Mouse (Mus musculus) neural tube, embryonic 12.5 days (tissue): ENCODE data around the gene Pard3. TPM values are rescaled to one million over a fixed set of nuclear protein-coding genes. Genes with fewer than 3 reads are reported as not detected.
A peak's percentile ranks its signal among the peaks of the same experiment; 100 is the strongest.

Experiments used
- ATAC-seq: fragments of 200-750 bp; cut with Nextera tagmentation; 2 replicates; pipeline ENCODE4 v1.8.0; 2017; ENCODE audit warnings: low read depth, mild to moderate bottlenecking, moderate TSS enrichment, moderate library complexity; ENCODE audit not compliant: low FRiP score
- H3K27ac ChIP-seq: fragments of 300-500 bp; sonication (generic); 2 replicates; pipeline ENCODE4 v1.5.1; 2016
- H3K27me3 ChIP-seq: fragments of 300-500 bp; sonication (generic); replicated peaks from 2 replicates; pipeline ENCODE4 v1.6.1; 2016; ENCODE audit warnings: mild to moderate bottlenecking
- H3K36me3 ChIP-seq: fragments of 300-500 bp; sonication (generic); 2 replicates; pipeline ENCODE4 v1.6.1; 2016; ENCODE audit warnings: mild to moderate bottlenecking
- H3K4me1 ChIP-seq: fragments of 300-500 bp; sonication (generic); 2 replicates; pipeline ENCODE4 v1.6.1; 2016
- H3K4me2 ChIP-seq: fragments of 300-500 bp; sonication (generic); replicated peaks from 2 replicates; pipeline ENCODE4 v1.6.1; 2016; ENCODE audit warnings: mild to moderate bottlenecking
- H3K4me3 ChIP-seq: fragments of 300-500 bp; sonication (generic); 2 replicates; pipeline ENCODE4 v1.5.1; 2016
- H3K9ac ChIP-seq: fragments of 300-500 bp; sonication (generic); 2 replicates; pipeline ENCODE4 v1.6.1; 2016; ENCODE audit warnings: mild to moderate bottlenecking
- H3K9me3 ChIP-seq: fragments of 300-500 bp; sonication (generic); 2 replicates; pipeline ENCODE4 v1.6.1; 2016; ENCODE audit warnings: mild to moderate bottlenecking
- WGBS: fragments of 180-500 bp; shearing (Covaris S2); methylation state at CpG from one replicate; pipeline ENCODE4 v1.1.7; 2016; 5-methylcytosine and 5-hydroxymethylcytosine counted together
- polyA plus RNA-seq: library from polyadenylated mRNA; unstranded; fragments of >200 nt; fragmentation: Nextera tagmentation; extraction: Ambion mirVana; gene quantifications from 2 replicates; pipeline ENCODE4 v1.2.1, GENCODE M21; 2016

Pard3 gene
- polyA plus RNA-seq, 1 experiment from 2014 or later: 41.1 TPM

DNA sequence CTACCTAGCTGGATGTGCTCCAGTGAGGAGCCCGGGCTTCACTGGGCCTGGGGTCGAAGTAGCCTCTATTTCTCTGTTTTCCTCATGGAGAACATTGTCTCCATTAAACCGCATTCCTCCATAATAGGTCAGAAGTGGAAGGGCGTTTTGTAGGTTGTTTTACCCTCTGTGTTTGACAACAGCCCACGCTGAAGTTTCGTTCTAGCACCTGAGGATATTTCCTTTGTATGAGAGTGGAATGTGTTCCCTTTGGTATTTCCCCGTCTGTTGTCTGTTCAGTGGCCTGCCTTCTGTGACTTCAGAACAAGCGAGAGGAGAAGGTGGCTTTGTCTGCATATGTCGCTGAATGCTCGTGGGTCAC lies 1.4 kb downstream of the Pard3 start:
- Histone ChIP-seq H3K4me3 (peak overlapping the region; percentile 94), H3K36me3 (no peaks in the 10 kb centered on the region), H3K9ac (peak overlapping the region; percentile 95), H3K9me3 (no peaks in the 10 kb centered on the region), H3K27ac (no peak overlapping the region), H3K27me3 (no peaks in the 10 kb centered on the region), H3K4me2 (peak overlapping the region; percentile 73), H3K4me1 (peaks cover 33% of the 10 kb centered on the region)
- 2% methylated on average over 10 of the region's 10 CpGs for WGBS
- ATAC-seq: no peak

- no peaks in the 10 kb centered on the region for H3K27me3 ChIP-seq
- no peak for ATAC-seq
- H3K4me1 ChIP-seq: peaks cover 38% of the 10 kb centered on the region
- no peaks in the 10 kb centered on the region for H3K9me3 ChIP-seq
- peak overlapping the region; percentile 94; the same call in 1 of the 2 replicates for H3K4me3 ChIP-seq
- H3K4me2 ChIP-seq: peak overlapping the region; percentile 73
- H3K27ac ChIP-seq: no peak overlapping the region
- H3K36me3 ChIP-seq: no peaks in the 10 kb centered on the region
- no peak overlapping the region; the same call in 1 of the 2 replicates for H3K9ac ChIP-seq
- WGBS: 65% methylated on average over 1 of the region's 1 CpGs
Observed at GRCm38 (mm10) chr8:127065791-127066190, 2.1 kb downstream of the Pard3 start.

GRCm38 (mm10) chr8:127066501-127066900 lies 2.8 kb downstream of the Pard3 start:
- Histone ChIP-seq H3K36me3 (no peaks in the 10 kb centered on the region), H3K9me3 (no peaks in the 10 kb centered on the region), H3K4me1 (peaks cover 38% of the 10 kb centered on the region), H3K9ac (no peak overlapping the region), H3K4me3 (no peak overlapping the region), H3K4me2 (peak overlapping the region; percentile 73; the same call in 1 of the 2 replicates), H3K27me3 (no peaks in the 10 kb centered on the region), H3K27ac (no peak overlapping the region)
- no peak for ATAC-seq

GRCm38 (mm10) chr8:127068719-127069118 lies 5.0 kb downstream of the Pard3 start:
- no peak overlapping the region for H3K4me2 ChIP-seq
- H3K27me3 ChIP-seq: no peaks in the 10 kb centered on the region
- 91% methylated on average over 3 of the region's 3 CpGs for WGBS
- H3K4me3 ChIP-seq: no peak overlapping the region
- H3K9ac ChIP-seq: no peak overlapping the region
- no peak overlapping the region for H3K27ac ChIP-seq
- no peak for ATAC-seq
- no peaks in the 10 kb centered on the region for H3K9me3 ChIP-seq
- peaks cover 38% of the 10 kb centered on the region for H3K4me1 ChIP-seq
- H3K36me3 ChIP-seq: no peaks in the 10 kb centered on the region

DNA sequence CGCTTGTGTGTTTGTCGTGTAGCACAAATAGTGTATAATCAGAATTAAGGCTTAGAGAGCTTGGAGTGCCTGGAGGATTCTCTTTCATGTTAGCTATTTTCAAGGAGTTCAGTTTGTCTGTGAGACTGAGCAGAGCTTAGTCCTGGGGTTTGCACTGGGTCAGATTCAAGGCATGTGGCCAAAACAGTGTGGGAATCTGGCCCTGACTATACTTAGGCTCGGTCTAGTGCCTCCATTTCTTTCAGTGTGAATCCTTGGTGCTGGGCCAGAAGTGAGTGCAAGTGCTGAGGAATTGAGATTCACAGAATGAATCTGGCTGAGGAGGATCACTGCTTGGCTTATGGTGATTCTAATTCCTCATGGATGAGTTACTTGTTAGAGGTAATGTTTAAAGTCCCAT lies 6.5 kb downstream of the Pard3 start:
- Histone ChIP-seq H3K9ac (no peak overlapping the region), H3K4me2 (no peak overlapping the region), H3K36me3 (no peaks in the 10 kb centered on the region), H3K4me3 (no peak overlapping the region), H3K9me3 (no peaks in the 10 kb centered on the region), H3K27me3 (no peaks in the 10 kb centered on the region), H3K27ac (no peak overlapping the region), H3K4me1 (peaks cover 36% of the 10 kb centered on the region)
- no peak for ATAC-seq
- WGBS: 75% methylated on average over 3 of the region's 3 CpGs

- Histone ChIP-seq H3K9ac (no peak overlapping the region), H3K36me3 (no peaks in the 10 kb centered on the region), H3K9me3 (no peaks in the 10 kb centered on the region), H3K4me1 (peaks cover 23% of the 10 kb centered on the region), H3K4me2 (no peak overlapping the region), H3K27me3 (no peaks in the 10 kb centered on the region), H3K4me3 (no peak overlapping the region), H3K27ac (no peak overlapping the region)
- 70% methylated on average over 5 of the region's 5 CpGs for WGBS
- no peak for ATAC-seq
Observed at GRCm38 (mm10) chr8:127073052-127073618, 9.4 kb downstream of the Pard3 start.

DNA sequence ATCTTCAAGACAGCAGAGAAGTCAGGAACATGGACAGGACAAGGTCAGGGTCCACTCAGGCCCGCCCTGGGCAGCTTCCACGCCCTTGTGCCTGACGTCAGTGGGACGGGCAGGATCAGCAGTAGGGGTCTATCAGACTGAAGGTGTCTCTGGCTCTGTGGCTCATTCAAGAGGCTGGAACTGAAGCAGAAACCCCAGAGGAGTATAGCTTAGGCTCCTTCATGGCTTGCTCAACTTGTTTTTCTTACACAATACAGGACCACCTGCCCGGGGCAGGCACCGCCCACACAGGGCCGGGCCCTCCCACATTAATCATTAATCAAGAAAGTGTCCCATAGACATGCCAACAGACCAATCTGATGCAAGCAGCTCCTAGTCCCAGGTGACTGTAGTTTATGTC lies 12.8 kb downstream of the Pard3 start:
- Histone ChIP-seq H3K36me3 (no peaks in the 10 kb centered on the region), H3K9me3 (no peaks in the 10 kb centered on the region), H3K4me1 (peaks cover 18% of the 10 kb centered on the region), H3K27ac (no peak overlapping the region), H3K4me3 (no peak overlapping the region), H3K4me2 (no peak overlapping the region), H3K9ac (no peak overlapping the region), H3K27me3 (no peaks in the 10 kb centered on the region)
- WGBS: 87% methylated on average over 7 of the region's 7 CpGs
- ATAC-seq: no peak

GRCm38 (mm10) chr8:127079244-127079805 lies 15.6 kb downstream of the Pard3 start:
- no peaks in the 10 kb centered on the region for H3K9me3 ChIP-seq
- no peak overlapping the region for H3K4me3 ChIP-seq
- no peak overlapping the region for H3K9ac ChIP-seq
- H3K4me1 ChIP-seq: peaks cover 9% of the 10 kb centered on the region; the same call in 1 of the 2 replicates
- H3K27ac ChIP-seq: no peak overlapping the region
- ATAC-seq: no peak
- no peaks in the 10 kb centered on the region for H3K27me3 ChIP-seq
- 65% methylated on average over 5 of the region's 5 CpGs for WGBS
- no peaks in the 10 kb centered on the region for H3K36me3 ChIP-seq
- H3K4me2 ChIP-seq: no peak overlapping the region

GRCm38 (mm10) chr8:127081297-127081696 lies 17.6 kb downstream of the Pard3 start:
- Histone ChIP-seq H3K27me3 (no peaks in the 10 kb centered on the region), H3K27ac (no peak overlapping the region), H3K36me3 (no peaks in the 10 kb centered on the region), H3K9ac (no peak overlapping the region), H3K4me1 (peaks cover 9% of the 10 kb centered on the region; the same call in 1 of the 2 replicates), H3K9me3 (no peaks in the 10 kb centered on the region), H3K4me3 (no peak overlapping the region), H3K4me2 (no peak overlapping the region)
- no peak for ATAC-seq
- WGBS: 83% methylated on average over 3 of the region's 3 CpGs

GRCm38 (mm10) chr8:127082486-127082885 lies 18.8 kb downstream of the Pard3 start:
- H3K27ac ChIP-seq: no peak overlapping the region
- ATAC-seq: no peak
- 79% methylated on average over 2 of the region's 2 CpGs for WGBS

DNA sequence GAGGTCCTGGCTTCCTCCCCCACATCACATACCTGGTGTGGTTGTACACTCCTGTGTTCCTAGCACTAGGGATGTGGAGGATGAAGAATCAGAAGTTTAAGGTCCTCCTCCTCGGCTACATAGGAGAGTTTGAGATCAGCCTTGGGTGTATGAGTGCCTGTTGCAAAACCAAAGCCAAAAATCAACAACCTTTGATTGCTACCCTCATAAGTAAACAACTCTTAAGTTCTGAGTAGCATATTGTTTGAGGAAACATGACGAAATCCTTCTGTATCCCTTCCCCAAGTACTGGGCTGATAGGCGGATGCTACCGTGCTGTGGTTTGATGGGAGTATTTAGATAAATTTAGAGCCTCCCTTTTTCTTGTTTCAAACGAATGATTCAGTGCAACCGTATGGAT lies 20.9 kb downstream of the Pard3 start:
- no peak for ATAC-seq
- H3K27me3 ChIP-seq: no peaks in the 10 kb centered on the region
- 93% methylated on average over 6 of the region's 6 CpGs for WGBS

More at GRCm38 (mm10) chr8:127082486-127082885, 18.8 kb downstream of the Pard3 start:
- H3K4me2 ChIP-seq: no peak overlapping the region
- no peaks in the 10 kb centered on the region for H3K27me3 ChIP-seq
- H3K4me3 ChIP-seq: no peak overlapping the region
- peaks cover 9% of the 10 kb centered on the region; the same call in 1 of the 2 replicates for H3K4me1 ChIP-seq
- no peaks in the 10 kb centered on the region for H3K36me3 ChIP-seq
- no peaks in the 10 kb centered on the region for H3K9me3 ChIP-seq
- no peak overlapping the region for H3K9ac ChIP-seq

DNA sequence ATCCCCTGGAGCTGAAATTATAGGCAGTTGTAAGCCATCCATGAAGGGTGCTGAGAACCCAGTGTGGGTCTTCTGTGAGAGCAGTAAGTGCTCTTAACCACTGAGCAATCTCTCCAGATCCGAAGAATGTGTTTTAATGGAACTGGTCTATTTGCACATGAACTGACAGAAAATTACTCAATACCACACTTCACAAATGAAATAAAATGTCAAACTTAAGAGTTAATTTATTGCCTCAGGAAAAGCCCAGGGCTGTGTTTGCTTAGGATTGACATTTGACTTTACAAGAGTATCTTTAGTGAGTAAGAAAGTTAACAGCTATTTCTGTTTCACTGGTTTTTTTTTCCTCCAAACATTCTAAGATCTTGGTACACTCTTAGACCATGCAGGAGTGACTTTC lies 23.7 kb downstream of the Pard3 start:
- Histone ChIP-seq H3K27me3 (no peaks in the 10 kb centered on the region), H3K4me3 (no peak overlapping the region), H3K36me3 (no peaks in the 10 kb centered on the region), H3K27ac (no peak overlapping the region), H3K4me2 (no peak overlapping the region), H3K4me1 (peaks cover 34% of the 10 kb centered on the region), H3K9ac (no peak overlapping the region), H3K9me3 (no peaks in the 10 kb centered on the region)
- 80% methylated on average over 1 of the region's 1 CpGs for WGBS
- ATAC-seq: no peak

More for the DNA sequence above, 20.9 kb downstream of the Pard3 start:
- H3K4me3 ChIP-seq: no peak overlapping the region
- no peak overlapping the region for H3K27ac ChIP-seq
- peaks cover 15% of the 10 kb centered on the region for H3K4me1 ChIP-seq
- H3K4me2 ChIP-seq: no peak overlapping the region
- no peaks in the 10 kb centered on the region for H3K36me3 ChIP-seq
- H3K9me3 ChIP-seq: no peaks in the 10 kb centered on the region
- H3K9ac ChIP-seq: no peak overlapping the region

DNA sequence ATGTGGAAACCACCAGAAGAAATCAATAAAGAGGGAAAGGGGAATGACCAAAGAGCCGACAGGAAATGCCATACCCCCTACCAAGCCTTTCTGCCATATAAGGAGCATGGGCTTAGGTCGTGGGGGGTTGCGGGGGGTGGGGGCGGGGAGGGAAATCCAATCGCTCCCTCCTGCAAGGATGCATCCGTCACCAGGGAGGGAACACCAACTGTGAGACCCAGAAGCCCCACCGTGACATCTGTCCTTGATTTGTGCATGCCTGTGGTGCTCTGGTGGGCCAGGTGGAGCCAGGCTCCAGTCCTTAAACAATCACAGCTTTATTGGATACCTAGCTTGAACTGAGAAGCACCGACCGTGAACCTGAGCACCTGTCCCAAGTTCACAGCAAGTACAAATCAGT lies 24.7 kb downstream of the Pard3 start:
- H3K4me1 ChIP-seq: peaks cover 43% of the 10 kb centered on the region

More for the DNA sequence above, 24.7 kb downstream of the Pard3 start:
- Histone ChIP-seq H3K9ac (no peak overlapping the region), H3K4me2 (peak overlapping the region; percentile 33), H3K27ac (no peak overlapping the region), H3K4me3 (no peak overlapping the region), H3K36me3 (no peaks in the 10 kb centered on the region), H3K9me3 (no peaks in the 10 kb centered on the region), H3K27me3 (no peaks in the 10 kb centered on the region)
- ATAC-seq: no peak
- 9% methylated on average over 9 of the region's 9 CpGs for WGBS
